In the genomic region with DNA sequence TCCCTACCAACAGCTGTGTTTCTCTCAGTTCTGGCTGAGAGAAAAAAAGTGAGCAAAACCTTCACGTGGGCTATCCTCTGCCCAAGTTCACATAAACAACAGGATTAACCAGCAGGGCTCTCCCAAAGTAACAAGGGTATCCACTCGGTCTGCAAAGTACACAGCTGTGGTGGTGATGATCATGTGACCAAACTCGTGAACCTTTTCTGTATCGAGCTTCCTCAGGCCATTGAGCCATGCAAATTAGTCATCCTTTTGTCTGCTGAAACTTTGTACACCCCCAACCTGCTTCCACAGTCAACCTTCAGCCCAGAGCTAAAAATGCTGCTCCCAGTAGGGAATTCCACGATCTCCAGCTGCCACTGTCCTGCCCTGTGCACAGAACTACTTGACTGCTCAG, we compare ENCODE assay signal across 27 mouse cellular contexts. TPM values are rescaled to one million over a fixed set of nuclear protein-coding genes. Genes with fewer than 3 reads are reported as not detected.
DNase-seq lines count a peak whose midpoint lies in the region; TF ChIP-seq lines count a peak whose summit lies in the region.
"Had no signal": no experiment of that assay in that cellular context is flagged by ENCODE, and none has a peak within 500 bp of the region (broad histone marks: within the 10 kb centered on the region; RNA-seq: fewer than 3 reads in every experiment).

No protein-coding gene starts in this region.

- peak; percentile 44 for DNase-seq in A20 (ENCODE audit: low read depth, low spot score)
- peak; percentile 28 for DNase-seq in ES-E14 (ENCODE audit: low read depth, low spot score)
- peak; percentile 38 for DNase-seq in adipocyte (ENCODE audit: low spot score)
- peak; percentile 12 for DNase-seq in splenic B cell, adult 2 months (ENCODE audit: low read depth, low spot score)
- no peak for DNase-seq in frontal cortex, postnatal 25 days (ENCODE audit: low spot score in 2 of 2)
- no peak for DNase-seq in cerebellum, postnatal 25 days
- no peak for DNase-seq in adrenal gland, postnatal 14 days
- DNase-seq: adrenal gland, adult 8-10 months; cerebellum, adult 18-20 months; cerebellum, postnatal 14 days; gastrocnemius, postnatal 36 days; heart, postnatal 14 days; kidney, adult 11 months; kidney, postnatal 36 days; lung, embryonic 14.5 days; spleen, adult 18-20 months; thymus, adult 18-20 months; thymus, postnatal 25 days had no signal

- no peak overlapping the region; the same call in 1 of the 2 replicates for H3K27ac ChIP-seq in ES-E14 (ENCODE audit: insufficient read depth, low read depth, low read length, poor library complexity, severe bottlenecking)
- H3K27ac ChIP-seq: hindbrain, embryonic 10.5 days; hindbrain, embryonic 15.5 days; layer of hippocampus, adult 2 months; left cerebral cortex, adult 2 months; limb, embryonic 12.5 days; midbrain, embryonic 10.5 days; midbrain, embryonic 15.5 days; stomach, postnatal 0 days had no signal

- no peaks in the 10 kb centered on the region for H3K36me3 ChIP-seq in ES-E14 (ENCODE audit: control insufficient read depth, insufficient read depth, low read length, poor library complexity, severe bottlenecking)
- H3K36me3 ChIP-seq in splenic B cell, adult 2 months (ENCODE audit: control insufficient read depth, insufficient read depth, low read length, poor library complexity, severe bottlenecking) = no peaks in the 10 kb centered on the region
- H3K36me3 ChIP-seq: hindbrain, embryonic 15.5 days; limb, embryonic 12.5 days; midbrain, embryonic 10.5 days; midbrain, embryonic 15.5 days had no signal

- in situ Hi-C loops in ES-E14 (cut with MboI; ENCODE audit: low sequenced_read_pairs in 2 of 2, unreplicated experiment in 2 of 2) = no loop called here

- H3K27me3 ChIP-seq in splenic B cell, adult 2 months (ENCODE audit: control insufficient read depth, insufficient read depth, low read length, poor library complexity, severe bottlenecking) = no peaks in the 10 kb centered on the region
- H3K27me3 ChIP-seq: hindbrain, embryonic 15.5 days; limb, embryonic 12.5 days; liver, embryonic 15.5 days; midbrain, embryonic 15.5 days had no signal

- no peak overlapping the region for H3K9ac ChIP-seq in ES-E14 (ENCODE audit: insufficient read depth, low read depth, low read length, poor library complexity, severe bottlenecking)
- H3K9ac ChIP-seq: hindbrain, embryonic 15.5 days; limb, embryonic 12.5 days; liver, embryonic 15.5 days; lung, embryonic 14.5 days; midbrain, embryonic 15.5 days had no signal

- no peak overlapping the region for H3K4me3 ChIP-seq in ES-E14 (ENCODE audit: insufficient read depth in 1 of 2, low read depth in 1 of 2, low read length in 2 of 2, poor library complexity in 1 of 2, severe bottlenecking in 1 of 2)
- H3K4me3 ChIP-seq: hindbrain, embryonic 10.5 days; hindbrain, embryonic 15.5 days; layer of hippocampus, adult 2 months; left cerebral cortex, adult 2 months; limb, embryonic 12.5 days; liver, embryonic 15.5 days; midbrain, embryonic 10.5 days; midbrain, embryonic 15.5 days had no signal

- H3K9me3 ChIP-seq in ES-E14 (ENCODE audit: control insufficient read depth, insufficient read depth, low read depth, low read length) = no peaks in the 10 kb centered on the region
- H3K9me3 ChIP-seq: hindbrain, embryonic 10.5 days; hindbrain, embryonic 15.5 days; limb, embryonic 12.5 days; liver, embryonic 15.5 days; midbrain, embryonic 10.5 days; midbrain, embryonic 15.5 days had no signal

- H3K4me1 ChIP-seq in ES-E14 (ENCODE audit: control insufficient read depth in 2 of 2, insufficient read depth in 2 of 2, low read length in 2 of 2, poor library complexity in 1 of 2) = peaks cover 2 to 23% of the 10 kb centered on the region in 2 experiments; a peak in 3 of 4 replicates
- H3K4me1 ChIP-seq: hindbrain, embryonic 15.5 days; limb, embryonic 12.5 days; liver, embryonic 15.5 days; midbrain, embryonic 15.5 days had no signal

TF ChIP-seq in ES-E14, 5 proteins besides CTCF, POLR2A, EP300 and RAD21:
- TF ChIP-seq CHD2 (IDR thresholded peaks at IDR 0.05; ENCODE audit: low read depth, low read length) (no peak), ZC3H11A (IDR thresholded peaks at IDR 0.05; ENCODE audit: borderline replicate concordance, low read depth, low read length) (no peak), HCFC1 (IDR thresholded peaks at IDR 0.05; ENCODE audit: borderline replicate concordance, insufficient read depth, low read length) (no peak), MAFK (IDR thresholded peaks at IDR 0.05; ENCODE audit: insufficient read depth, low read depth, low read length) (no peak)
TF ChIP-seq in ES-E14: peak in this region for 0.

RNA-seq across cellular contexts. Expression of gene Cdca7, which starts 29.3 kb away (rescaled TPM):
- 94.1 and 107 TPM in 2 replicates for total RNA-seq in ES-E14 (2012; rRNA removed)
- total RNA-seq in adrenal gland, postnatal 14 days (2021) = 10.9 and 15.0 TPM in 2 replicates

Comparison
In these comparisons a context has a peak if more than half of its experiments do, and no peak if none do; other contexts are left out.
1. DNase-seq: peak in A20 (single experiment), ES-E14 (single experiment), adipocyte (single experiment) and splenic B cell, adult 2 months (single experiment); none in frontal cortex, postnatal 25 days (0 of 2), cerebellum, postnatal 25 days (0 of 2) and adrenal gland, postnatal 14 days (single experiment).